Mouse (Mus musculus): Measurements from ENCODE around the gene Enpp1.

GRCm38 (mm10) chr10:24706431-24707140 is 5.4 kb downstream of the Enpp1 start:
- TF ChIP-seq POLR2A (IDR thresholded peaks at IDR 0.05; ENCODE audit: control insufficient read depth, low read depth, low read length) (no peak), CTCF (IDR thresholded peaks at IDR 0.05; ENCODE audit: control insufficient read depth, insufficient read depth, insufficient replicate concordance, low read depth, low read length) (no peak)
